Mouse (Mus musculus) embryonic facial prominence, embryonic 11.5 days (tissue): Measurements from ENCODE around the gene Stac3. TPM values are rescaled to one million over a fixed set of nuclear protein-coding genes. Genes with fewer than 3 reads are reported as not detected.

ENCODE experiments used
- ATAC-seq: fragments of 200-750 bp; cut with Nextera tagmentation; replicated peaks from 2 replicates; pipeline ENCODE4 v1.8.0; 2017; ENCODE audit warnings: low read depth; ENCODE audit not compliant: insufficient number of reproducible peaks, low FRiP score, low TSS enrichment
- DNase-seq: peaks from one replicate; pipeline ENCODE4 v3.0.0-alpha.2; 2015; ENCODE audit warnings: low spot score
- H3K27ac ChIP-seq: fragments of 300-500 bp; sonication (generic); replicated peaks from 2 replicates; pipeline ENCODE4 v1.5.1; 2014; ENCODE audit warnings: mild to moderate bottlenecking, low read depth, low read length, control low read depth
- H3K27me3 ChIP-seq: fragments of 300-500 bp; sonication (generic); 2 replicates; pipeline ENCODE4 v1.6.1; 2014; ENCODE audit warnings: mild to moderate bottlenecking, low read length, moderate library complexity, mixed read lengths; ENCODE audit not compliant: control insufficient read depth, insufficient read depth
- H3K36me3 ChIP-seq: fragments of 300-500 bp; sonication (generic); replicated peaks from 2 replicates; pipeline ENCODE4 v1.6.1; 2014; ENCODE audit warnings: low read depth, mild to moderate bottlenecking, low read length, moderate library complexity, mixed read lengths; ENCODE audit not compliant: control insufficient read depth, insufficient read depth
- H3K4me1 ChIP-seq: fragments of 300-500 bp; sonication (generic); 2 replicates; pipeline ENCODE4 v1.6.1; 2014; ENCODE audit warnings: low read length, mixed read lengths; ENCODE audit not compliant: control insufficient read depth, insufficient read depth
- H3K4me2 ChIP-seq: fragments of 300-500 bp; sonication (generic); 2 replicates; pipeline ENCODE4 v1.6.1; 2014; ENCODE audit warnings: low read depth, mild to moderate bottlenecking, control low read depth, low read length, moderate library complexity
- H3K4me3 ChIP-seq: fragments of 300-500 bp; sonication (generic); 2 replicates; pipeline ENCODE4 v1.5.1; 2014; ENCODE audit warnings: low read depth, low read length, control low read depth
- H3K9ac ChIP-seq: fragments of 300-500 bp; sonication (generic); replicated peaks from 2 replicates; pipeline ENCODE4 v1.6.1; 2014; ENCODE audit warnings: mild to moderate bottlenecking, control low read depth, low read length
- H3K9me3 ChIP-seq: fragments of 300-500 bp; sonication (generic); replicated peaks from 2 replicates; pipeline ENCODE4 v1.6.1; 2016; ENCODE audit warnings: mild to moderate bottlenecking, low read length, inconsistent platforms, mixed read lengths; ENCODE audit not compliant: control insufficient read depth
- WGBS: fragments of 180-500 bp; shearing (Covaris S2); extraction: QIAGEN DNeasy Blood & Tissue Kit; methylation state at CpG from one replicate; pipeline ENCODE4 v1.1.7; 2014; 5-methylcytosine and 5-hydroxymethylcytosine counted together
- polyA plus RNA-seq: library from polyadenylated mRNA; unstranded; fragments of >200 nt; fragmentation: Nextera tagmentation; extraction: Ambion mirVana; gene quantifications from 2 replicates; pipeline ENCODE4 v1.2.1, GENCODE M21; 2014

The Stac3 gene
- polyA plus RNA-seq: 0.49 TPM in 1 of 2 replicates, not detected in the other

DNA sequence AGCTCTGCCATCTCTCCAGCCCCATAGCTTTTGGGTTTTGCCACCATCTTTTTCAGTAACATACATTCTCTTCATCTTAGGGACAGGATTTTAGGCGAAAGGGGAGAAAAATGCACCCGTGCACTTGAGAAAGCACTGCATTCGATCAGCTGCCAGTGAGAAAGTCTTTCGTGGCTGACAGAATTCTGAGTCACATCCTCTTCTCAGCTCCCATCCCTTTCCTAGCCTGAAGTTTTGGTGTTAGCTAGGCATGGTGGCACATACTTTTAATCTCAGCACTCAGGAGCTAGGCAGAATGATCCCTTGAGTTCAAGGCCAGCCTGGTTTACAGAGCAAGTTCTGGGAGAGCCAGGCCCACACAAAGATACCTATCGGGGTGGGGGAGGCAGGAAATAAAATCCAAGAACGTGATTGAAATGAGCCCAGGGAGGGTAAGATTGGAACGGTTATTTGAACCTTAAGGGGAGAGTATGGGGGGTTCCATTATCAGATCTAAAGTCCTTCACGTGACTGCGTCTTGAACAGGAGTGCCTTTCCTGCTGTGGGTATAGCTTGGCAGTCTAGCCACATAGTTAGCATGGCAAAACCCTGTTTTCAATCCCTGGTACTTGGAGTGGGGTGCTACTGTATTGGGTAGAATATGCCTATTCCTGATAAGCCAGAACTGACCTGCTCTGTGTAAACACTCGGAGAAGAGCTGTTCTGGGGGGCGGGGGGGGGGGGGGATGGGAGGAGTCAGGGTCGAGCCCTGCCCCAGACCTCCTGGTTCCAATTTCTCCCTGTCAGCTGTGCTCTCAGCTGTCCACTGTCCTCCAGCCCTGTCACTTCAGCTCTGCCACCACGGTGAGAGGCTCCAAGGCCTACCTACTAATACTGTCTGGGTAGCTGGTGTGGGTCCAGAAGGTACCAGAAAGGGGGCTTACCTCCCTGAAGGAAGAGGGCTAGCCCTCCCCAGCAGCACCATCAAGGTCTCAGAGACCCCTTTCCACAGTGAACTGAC is at the start of gene Stac3:
Gene Stac3 (plus strand): TSS at position 793 of the 1,000 bp plus-strand sequence.
- H3K4me2 ChIP-seq: no peak within 1 kb of the TSS
- H3K9ac ChIP-seq: no peak within 1 kb of the TSS
- 67% methylated on average over 13 of the region's 13 CpGs for WGBS
- H3K9me3 ChIP-seq: no peaks in the 10 kb centered on the region
- H3K36me3 ChIP-seq: no peaks in the 10 kb centered on the region
- H3K4me3 ChIP-seq: no peak within 1 kb of the TSS
- ATAC-seq (no peak), DNase-seq (no peak)
- no peak within 1 kb of the TSS for H3K27ac ChIP-seq
- no peaks in the 10 kb centered on the region for H3K27me3 ChIP-seq
- H3K4me1 ChIP-seq: no peaks in the 10 kb centered on the region

GRCm38 (mm10) chr10:127453701-127454100 is 47.8 kb upstream of the Stac3 start:
- Histone ChIP-seq H3K4me3 (no peak overlapping the region), H3K4me1 (no peaks in the 10 kb centered on the region), H3K36me3 (peaks cover 5% of the 10 kb centered on the region), H3K27ac (no peak overlapping the region), H3K9me3 (no peaks in the 10 kb centered on the region), H3K9ac (no peak overlapping the region), H3K4me2 (no peak overlapping the region), H3K27me3 (no peaks in the 10 kb centered on the region)
- no peak for ATAC-seq
- 94% methylated on average over 1 of the region's 1 CpGs for WGBS
- no peak for DNase-seq

GRCm38 (mm10) chr10:127462411-127463096 is 38.9 kb upstream of the Stac3 start:
- 74% methylated on average over 5 of the region's 5 CpGs for WGBS
- Histone ChIP-seq H3K27me3 (no peaks in the 10 kb centered on the region), H3K9me3 (no peaks in the 10 kb centered on the region), H3K4me1 (no peaks in the 10 kb centered on the region), H3K4me2 (no peak overlapping the region), H3K4me3 (no peak overlapping the region), H3K9ac (no peak overlapping the region), H3K36me3 (no peaks in the 10 kb centered on the region; the same call in 1 of the 2 replicates), H3K27ac (no peak overlapping the region)
- DNase-seq (no peak), ATAC-seq (no peak)

DNA sequence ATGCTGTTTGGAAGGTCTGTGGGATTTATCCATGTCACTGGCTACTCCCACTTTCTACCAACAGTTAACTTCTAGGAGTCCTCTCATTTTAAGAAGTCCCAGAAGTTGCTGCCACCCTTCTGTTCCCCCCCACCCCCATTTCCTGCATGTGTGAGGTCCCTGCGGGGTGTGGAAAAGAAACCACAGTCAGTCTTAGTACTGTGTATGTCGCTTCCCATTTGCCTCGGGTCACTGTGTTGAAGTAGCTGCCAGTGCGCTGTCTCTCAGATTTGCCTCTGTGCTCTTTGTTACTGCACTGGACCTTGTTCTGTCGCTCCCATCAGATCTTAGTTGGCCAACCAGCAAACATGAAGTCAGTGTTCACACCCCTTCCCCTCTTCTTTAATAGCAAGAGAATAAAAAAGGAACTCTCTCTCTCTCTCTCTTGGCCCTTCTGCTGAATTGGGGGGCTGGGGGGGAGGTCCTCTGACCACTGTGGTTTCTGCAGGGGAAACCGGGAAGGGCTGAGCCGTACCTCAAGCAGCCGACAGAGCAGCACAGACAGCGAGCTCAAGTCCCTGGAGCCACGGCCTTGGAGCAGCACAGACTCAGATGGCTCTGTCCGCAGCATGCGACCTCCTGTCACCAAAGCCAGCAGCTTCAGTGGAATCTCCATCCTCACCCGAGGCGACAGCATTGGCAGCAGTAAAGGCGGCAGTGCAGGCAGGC is 30.1 kb upstream of the Stac3 start:
- H3K4me2 ChIP-seq: no peak overlapping the region
- H3K9ac ChIP-seq: no peak overlapping the region
- 42% methylated on average over 15 of the region's 15 CpGs for WGBS
- no peaks in the 10 kb centered on the region for H3K9me3 ChIP-seq
- no peaks in the 10 kb centered on the region for H3K4me1 ChIP-seq
- H3K36me3 ChIP-seq: no peaks in the 10 kb centered on the region; the same call in none of the 2 replicates
- ATAC-seq (no peak), DNase-seq (no peak)
- H3K4me3 ChIP-seq: no peak overlapping the region
- H3K27me3 ChIP-seq: no peaks in the 10 kb centered on the region
- no peak overlapping the region for H3K27ac ChIP-seq

- H3K36me3 ChIP-seq: no peaks in the 10 kb centered on the region; the same call in none of the 2 replicates
- ATAC-seq (no peak), DNase-seq (no peak)
- WGBS: 78% methylated on average over 9 of the region's 9 CpGs
- H3K9ac ChIP-seq: no peak overlapping the region
- no peak overlapping the region for H3K27ac ChIP-seq
- H3K27me3 ChIP-seq: no peaks in the 10 kb centered on the region
- no peak overlapping the region for H3K4me2 ChIP-seq
- no peak overlapping the region for H3K4me3 ChIP-seq
- H3K9me3 ChIP-seq: no peaks in the 10 kb centered on the region
- H3K4me1 ChIP-seq: no peaks in the 10 kb centered on the region
Measured at GRCm38 (mm10) chr10:127472722-127473121, 28.8 kb upstream of the Stac3 start.

- Histone ChIP-seq H3K27ac (no peak overlapping the region), H3K27me3 (no peaks in the 10 kb centered on the region), H3K4me1 (no peaks in the 10 kb centered on the region), H3K4me2 (no peak overlapping the region), H3K9ac (no peak overlapping the region), H3K9me3 (no peaks in the 10 kb centered on the region), H3K36me3 (no peaks in the 10 kb centered on the region; the same call in 1 of the 2 replicates), H3K4me3 (no peak overlapping the region)
- no peak for DNase-seq
- WGBS: 97% methylated on average over 4 of the region's 4 CpGs
- ATAC-seq: no peak
Measured at GRCm38 (mm10) chr10:127475175-127475574, 26.3 kb upstream of the Stac3 start.

DNA sequence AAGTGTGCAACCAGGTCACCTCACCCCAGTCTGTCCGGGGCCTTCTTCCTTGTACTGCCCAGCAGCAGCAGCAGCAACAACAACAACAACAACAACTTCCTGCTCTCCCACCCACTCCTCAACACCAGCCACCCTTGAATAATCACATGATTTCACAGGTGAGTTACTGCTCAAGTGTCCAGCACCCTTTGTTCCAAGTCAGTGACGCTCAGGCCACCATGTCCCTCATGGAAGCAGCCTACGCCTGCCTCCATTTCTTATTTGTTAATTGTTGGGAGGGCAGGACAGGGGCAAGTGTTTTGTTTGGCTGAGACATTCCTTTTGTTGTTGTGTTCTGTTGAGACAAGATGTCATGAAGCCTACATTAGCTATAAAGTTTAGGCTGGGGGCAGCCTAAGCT is 24.9 kb upstream of the Stac3 start:
- Histone ChIP-seq H3K27ac (no peak overlapping the region), H3K4me1 (no peaks in the 10 kb centered on the region), H3K36me3 (no peaks in the 10 kb centered on the region; the same call in 1 of the 2 replicates), H3K9me3 (no peaks in the 10 kb centered on the region), H3K27me3 (no peaks in the 10 kb centered on the region), H3K4me2 (no peak overlapping the region), H3K9ac (no peak overlapping the region), H3K4me3 (no peak overlapping the region)
- ATAC-seq: 0 out of 2 replicates have a peak, but pooled peaks have one; percentile 44
- WGBS: 86% methylated on average over 3 of the region's 3 CpGs
- no peak for DNase-seq
